Mouse (Mus musculus) heart, embryonic 16.5 days (tissue): Measurements from ENCODE around the gene Polr2a. TPM values are rescaled to one million over a fixed set of nuclear protein-coding genes. Genes with fewer than 3 reads are reported as not detected.

Source experiments
- ATAC-seq: fragments of 200-750 bp; cut with Nextera tagmentation; replicated peaks from 2 replicates; pipeline ENCODE4 v1.8.0; 2017; ENCODE audit warnings: moderate number of reproducible peaks; ENCODE audit not compliant: insufficient read depth, low FRiP score; ENCODE audit errors: extremely low read depth
- H3K27ac ChIP-seq: fragments of 300-500 bp; sonication (generic); 2 replicates; pipeline ENCODE4 v1.5.1; 2014; ENCODE audit warnings: mild to moderate bottlenecking, low read length, control low read depth, moderate library complexity
- H3K27me3 ChIP-seq: fragments of 300-500 bp; sonication (generic); 2 replicates; pipeline ENCODE4 v1.6.1; 2014; ENCODE audit warnings: low read length, mixed read lengths; ENCODE audit not compliant: control insufficient read depth, insufficient read depth
- H3K36me3 ChIP-seq: fragments of 300-500 bp; sonication (generic); 2 replicates; pipeline ENCODE4 v1.6.1; 2014; ENCODE audit not compliant: control insufficient read depth, insufficient read depth
- H3K4me1 ChIP-seq: fragments of 300-500 bp; sonication (generic); 2 replicates; pipeline ENCODE4 v1.6.1; 2014; ENCODE audit warnings: low read length, mixed read lengths; ENCODE audit not compliant: control insufficient read depth, insufficient read depth
- H3K4me2 ChIP-seq: fragments of 300-500 bp; sonication (generic); 2 replicates; pipeline ENCODE4 v1.6.1; 2014; ENCODE audit warnings: low read depth, mild to moderate bottlenecking, control low read depth, low read length
- H3K4me3 ChIP-seq: fragments of 300-500 bp; sonication (generic); 2 replicates; pipeline ENCODE4 v1.5.1; 2014; ENCODE audit warnings: mild to moderate bottlenecking, control low read depth, low read length
- H3K9ac ChIP-seq: fragments of 300-500 bp; sonication (generic); 2 replicates; pipeline ENCODE4 v1.6.1; 2014; ENCODE audit warnings: low read length, control low read depth
- H3K9me3 ChIP-seq: fragments of 300-500 bp; sonication (generic); replicated peaks from 2 replicates; pipeline ENCODE4 v1.6.1; 2016; ENCODE audit warnings: low read length; ENCODE audit not compliant: control insufficient read depth
- WGBS: fragments of 180-500 bp; shearing (Covaris S2); extraction: QIAGEN DNeasy Blood & Tissue Kit; methylation state at CpG from one replicate; pipeline ENCODE4 v1.1.7; 2014; 5-methylcytosine and 5-hydroxymethylcytosine counted together
- polyA plus RNA-seq: library from polyadenylated mRNA; unstranded; fragments of >200 nt; fragmentation: Nextera tagmentation; extraction: Ambion mirVana; gene quantifications from 2 replicates; pipeline ENCODE4 v1.2.1, GENCODE M21; 2015

The Polr2a gene
- polyA plus RNA-seq, 1 experiment from 2014 or later = 16.9 TPM

- no peak for ATAC-seq
- no peaks in the 10 kb centered on the region for H3K27me3 ChIP-seq
- no peaks in the 10 kb centered on the region for H3K9me3 ChIP-seq
- 97% methylated on average over 7 of the region's 7 CpGs for WGBS
- H3K27ac ChIP-seq = no peak overlapping the region
- H3K36me3 ChIP-seq = no peaks in the 10 kb centered on the region
- H3K4me3 ChIP-seq = no peak overlapping the region
- peaks cover 30% of the 10 kb centered on the region for H3K4me1 ChIP-seq
- H3K9ac ChIP-seq = no peak overlapping the region
- H3K4me2 ChIP-seq = no peak overlapping the region
These were observed 2.4 kb upstream of the Polr2a start for GRCm38 (mm10) chr11:69760901-69761200.

- Histone ChIP-seq H3K9ac (peak overlapping the region; percentile 34; the same call in 1 of the 2 replicates), H3K4me2 (peak overlapping the region; percentile 88), H3K4me3 (no peak overlapping the region), H3K27me3 (no peaks in the 10 kb centered on the region), H3K27ac (peak overlapping the region; percentile 99), H3K4me1 (peaks cover 33% of the 10 kb centered on the region), H3K36me3 (no peaks in the 10 kb centered on the region), H3K9me3 (no peaks in the 10 kb centered on the region)
- 80% methylated on average over 14 of the region's 14 CpGs for WGBS
- no peak for ATAC-seq
These were observed 1.9 kb upstream of the Polr2a start for GRCm38 (mm10) chr11:69760160-69760900.

GRCm38 (mm10) chr11:69758971-69759721 is 709 bp upstream of the Polr2a start:
- Histone ChIP-seq H3K4me3 (peak overlapping the region; percentile 78), H3K4me2 (peak overlapping the region; percentile 88), H3K9ac (peak overlapping the region; percentile 83), H3K9me3 (no peaks in the 10 kb centered on the region), H3K36me3 (no peaks in the 10 kb centered on the region), H3K27me3 (no peaks in the 10 kb centered on the region), H3K4me1 (peaks cover 38% of the 10 kb centered on the region), H3K27ac (peak overlapping the region; percentile 99)
- ATAC-seq = peak; percentile 85
- WGBS = under 1% methylated on average over 37 of the region's 37 CpGs

GRCm38 (mm10) chr11:69758090-69758456 is 364 bp downstream of the Polr2a start:
- H3K36me3 ChIP-seq = no peaks in the 10 kb centered on the region
- peaks cover 39% of the 10 kb centered on the region for H3K4me1 ChIP-seq
- no peaks in the 10 kb centered on the region for H3K9me3 ChIP-seq
- peak overlapping the region; percentile 99 for H3K27ac ChIP-seq
- peak overlapping the region; percentile 78 for H3K4me3 ChIP-seq
- H3K27me3 ChIP-seq = no peaks in the 10 kb centered on the region
- ATAC-seq = peak; percentile 86
- peak overlapping the region; percentile 82 for H3K9ac ChIP-seq
- WGBS = under 1% methylated on average over 26 of the region's 26 CpGs
- peak overlapping the region; percentile 88 for H3K4me2 ChIP-seq

GRCm38 (mm10) chr11:69757303-69758089 is 941 bp downstream of the Polr2a start:
- H3K27me3 ChIP-seq = no peaks in the 10 kb centered on the region
- peak overlapping the region; percentile 82 for H3K9ac ChIP-seq
- 40% methylated on average over 9 of the region's 9 CpGs for WGBS
- ATAC-seq = no peak
- H3K4me2 ChIP-seq = peak overlapping the region; percentile 88
- peak overlapping the region; percentile 99 for H3K27ac ChIP-seq
- H3K36me3 ChIP-seq = no peaks in the 10 kb centered on the region
- H3K4me3 ChIP-seq = peak overlapping the region; percentile 78
- peaks cover 41% of the 10 kb centered on the region for H3K4me1 ChIP-seq
- no peaks in the 10 kb centered on the region for H3K9me3 ChIP-seq

GRCm38 (mm10) chr11:69754701-69755100 is 3.7 kb downstream of the Polr2a start:
- Histone ChIP-seq H3K4me3 (no peak overlapping the region), H3K36me3 (no peaks in the 10 kb centered on the region), H3K27ac (no peak overlapping the region), H3K4me2 (no peak overlapping the region; the same call in 1 of the 2 replicates), H3K9me3 (no peaks in the 10 kb centered on the region), H3K27me3 (no peaks in the 10 kb centered on the region), H3K9ac (no peak overlapping the region), H3K4me1 (peaks cover 40% of the 10 kb centered on the region)
- no peak for ATAC-seq
- WGBS = 46% methylated on average over 3 of the region's 3 CpGs

- Histone ChIP-seq H3K9me3 (no peaks in the 10 kb centered on the region), H3K9ac (no peak overlapping the region), H3K4me3 (no peak overlapping the region), H3K27ac (no peak overlapping the region), H3K4me1 (peaks cover 37% of the 10 kb centered on the region), H3K36me3 (no peaks in the 10 kb centered on the region), H3K4me2 (no peak overlapping the region), H3K27me3 (no peaks in the 10 kb centered on the region)
- no peak for ATAC-seq
- 80% methylated on average over 5 of the region's 5 CpGs for WGBS
These were observed 4.2 kb downstream of the Polr2a start for GRCm38 (mm10) chr11:69754233-69754632.

GRCm38 (mm10) chr11:69752686-69753085 is 5.8 kb downstream of the Polr2a start:
- Histone ChIP-seq H3K27me3 (no peaks in the 10 kb centered on the region), H3K4me2 (no peak overlapping the region), H3K27ac (no peak overlapping the region), H3K4me3 (no peak overlapping the region), H3K9ac (no peak overlapping the region), H3K9me3 (no peaks in the 10 kb centered on the region), H3K4me1 (peaks cover 36% of the 10 kb centered on the region), H3K36me3 (peaks cover 3% of the 10 kb centered on the region)
- ATAC-seq = no peak

GRCm38 (mm10) chr11:69751635-69752034 is 6.8 kb downstream of the Polr2a start:
- H3K4me3 ChIP-seq = no peak overlapping the region
- no peaks in the 10 kb centered on the region for H3K9me3 ChIP-seq
- H3K27ac ChIP-seq = no peak overlapping the region
- no peaks in the 10 kb centered on the region for H3K27me3 ChIP-seq
- no peak for ATAC-seq
- 38% methylated on average over 3 of the region's 3 CpGs for WGBS
- H3K4me1 ChIP-seq = peaks cover 27% of the 10 kb centered on the region
- no peak overlapping the region for H3K9ac ChIP-seq
- peaks cover 13% of the 10 kb centered on the region for H3K36me3 ChIP-seq
- H3K4me2 ChIP-seq = no peak overlapping the region
